Comparison of ENCODE assay signal across 8 mouse cellular contexts in the genomic region with DNA sequence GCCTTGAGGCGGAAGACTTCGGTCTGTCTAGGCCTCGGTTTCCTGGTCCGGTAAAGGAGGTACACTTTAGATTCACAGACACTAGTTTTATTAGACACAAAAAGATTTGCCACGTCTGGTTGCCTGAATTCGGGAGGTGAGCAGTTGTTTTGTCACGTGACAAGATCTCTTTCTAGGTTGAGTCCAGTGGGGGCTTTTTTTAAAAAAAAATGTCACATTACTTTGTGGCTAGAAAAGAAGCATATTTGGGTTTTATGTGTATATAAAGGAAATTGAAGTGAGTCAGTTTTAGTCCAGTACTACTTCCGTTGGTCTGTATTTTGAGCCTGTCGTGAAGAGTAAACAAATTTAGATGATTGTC. TPM values are rescaled to one million over a fixed set of nuclear protein-coding genes. Genes with fewer than 3 reads are reported as not detected.
DNase-seq lines count a peak whose midpoint lies in the region; ATAC-seq and TF ChIP-seq lines count a peak whose summit lies in the region.

No protein-coding gene starts in this region.

- H3K36me3 ChIP-seq in liver, adult 2 months (ENCODE audit: control insufficient read depth, insufficient read depth, low read length), result no peaks in the 10 kb centered on the region
- H3K36me3 ChIP-seq in embryonic facial prominence, embryonic 13.5 days, result peaks cover 16% of the 10 kb centered on the region; the same call in 1 of the 2 replicates
- H3K36me3 ChIP-seq in intestine, embryonic 16.5 days (ENCODE audit: control insufficient read depth, insufficient read depth, low read length), result no peaks in the 10 kb centered on the region
- H3K36me3 ChIP-seq in neural tube, embryonic 14.5 days (ENCODE audit: control insufficient read depth, insufficient read depth, low read length), result no peaks in the 10 kb centered on the region

- H3K4me1 ChIP-seq in liver, adult 2 months (ENCODE audit: control insufficient read depth, insufficient read depth, low read length), result peaks cover 1% of the 10 kb centered on the region; the same call in 1 of the 2 replicates
- H3K4me1 ChIP-seq in embryonic facial prominence, embryonic 13.5 days, result no peaks in the 10 kb centered on the region
- H3K4me1 ChIP-seq in intestine, embryonic 16.5 days (ENCODE audit: control insufficient read depth, insufficient read depth, low read length), result no peaks in the 10 kb centered on the region
- H3K4me1 ChIP-seq in neural tube, embryonic 14.5 days (ENCODE audit: control insufficient read depth, insufficient read depth, low read length), result peaks cover 4% of the 10 kb centered on the region; the same call in 1 of the 2 replicates

- WGBS in liver, adult 2 months, result 0% methylated on average over 9 of the region's 9 CpGs
- WGBS in embryonic facial prominence, embryonic 13.5 days, result 1% methylated on average over 9 of the region's 9 CpGs
- under 1% methylated on average over 9 of the region's 9 CpGs for WGBS in intestine, embryonic 16.5 days
- WGBS in neural tube, embryonic 14.5 days, result 2% methylated on average over 9 of the region's 9 CpGs

- H3K79me2 ChIP-seq in liver, adult 2 months (ENCODE audit: control insufficient read depth, insufficient read depth, low read length), result no peaks in the 10 kb centered on the region; the same call in 1 of the 2 replicates

- TF ChIP-seq POLR2A in liver, adult 2 months (IDR thresholded peaks at IDR 0.05; ENCODE audit: extremely low read depth, insufficient read depth, low read length), result no peak

- TF ChIP-seq CTCF in liver, adult 2 months (IDR thresholded peaks at IDR 0.05; ENCODE audit: low read depth, low read length), result no peak

- H3K27ac ChIP-seq in liver, adult 2 months (replicated peaks; ENCODE audit: insufficient read depth, low read depth, low read length), result no peak overlapping the region
- peak overlapping the region; percentile 76 for H3K27ac ChIP-seq in embryonic facial prominence, embryonic 13.5 days
- H3K27ac ChIP-seq in intestine, embryonic 16.5 days (ENCODE audit: low read length), result peak overlapping the region; percentile 78
- no peak overlapping the region for H3K27ac ChIP-seq in neural tube, embryonic 14.5 days (ENCODE audit: low read depth, low read length)

- no peak for DNase-seq in liver, adult 2 months (ENCODE audit: extremely low read depth, low read depth, low spot score)
- DNase-seq in liver, result no peak
- no peak for DNase-seq in thymus, postnatal 10 days (ENCODE audit: low spot score in 2 of 2)
- no peak for DNase-seq in cerebellum, adult 18-20 months
- DNase-seq in layer of hippocampus, adult 18-20 months (ENCODE audit: low spot score in 2 of 2), result no peak

- no peaks in the 10 kb centered on the region for H3K9me3 ChIP-seq in embryonic facial prominence, embryonic 13.5 days
- no peaks in the 10 kb centered on the region for H3K9me3 ChIP-seq in intestine, embryonic 16.5 days (ENCODE audit: control insufficient read depth, low read length)
- no peaks in the 10 kb centered on the region for H3K9me3 ChIP-seq in neural tube, embryonic 14.5 days (ENCODE audit: control insufficient read depth, low read length)

- H3K4me3 ChIP-seq in liver, adult 2 months (ENCODE audit: insufficient read depth, low read depth, low read length), result peak overlapping the region; percentile 65
- peak overlapping the region; percentile 83 for H3K4me3 ChIP-seq in embryonic facial prominence, embryonic 13.5 days
- H3K4me3 ChIP-seq in intestine, embryonic 16.5 days (ENCODE audit: low read length), result peak overlapping the region; percentile 97
- H3K4me3 ChIP-seq in neural tube, embryonic 14.5 days (ENCODE audit: low read depth, low read length), result peak overlapping the region; percentile 76

- H3K4me2 ChIP-seq in embryonic facial prominence, embryonic 13.5 days, result peak overlapping the region; percentile 67
- H3K4me2 ChIP-seq in intestine, embryonic 16.5 days (ENCODE audit: low read depth, low read length), result peak overlapping the region; percentile 52
- peak overlapping the region; percentile 49 for H3K4me2 ChIP-seq in neural tube, embryonic 14.5 days (ENCODE audit: low read depth, low read length)

- no peak for ATAC-seq in embryonic facial prominence, embryonic 13.5 days (ENCODE audit: insufficient number of reproducible peaks, insufficient read depth, low FRiP score, low TSS enrichment, low read depth)
- ATAC-seq in intestine, embryonic 16.5 days, result no peak
- no peak for ATAC-seq in neural tube, embryonic 14.5 days (ENCODE audit: low read depth)

- H3K9ac ChIP-seq in liver, adult 2 months (ENCODE audit: low read depth, low read length), result peak overlapping the region; percentile 66
- H3K9ac ChIP-seq in embryonic facial prominence, embryonic 13.5 days, result peak overlapping the region; percentile 79
- H3K9ac ChIP-seq in intestine, embryonic 16.5 days (ENCODE audit: low read depth, low read length), result peak overlapping the region; percentile 76
- peak overlapping the region; percentile 60 for H3K9ac ChIP-seq in neural tube, embryonic 14.5 days (replicated peaks; ENCODE audit: low read depth, low read length)

- H3K27me3 ChIP-seq in liver, adult 2 months (ENCODE audit: control insufficient read depth, insufficient read depth, low read length), result no peaks in the 10 kb centered on the region
- H3K27me3 ChIP-seq in embryonic facial prominence, embryonic 13.5 days, result no peaks in the 10 kb centered on the region
- no peaks in the 10 kb centered on the region for H3K27me3 ChIP-seq in intestine, embryonic 16.5 days (replicated peaks; ENCODE audit: control insufficient read depth, insufficient read depth, low read length)
- no peaks in the 10 kb centered on the region for H3K27me3 ChIP-seq in neural tube, embryonic 14.5 days (ENCODE audit: control insufficient read depth, insufficient read depth, low read length)

RNA-seq across cellular contexts. Expression of a gene that starts 0.4 kb away (rescaled TPM):
- total RNA-seq in liver, adult 2 months (2014; rRNA removed), result 0.65 and 0.94 TPM in 2 replicates
- polyA plus RNA-seq in liver, adult 2 months (2012; rRNA removed), result not detected in 2 replicates
- 72.5 and 78.7 TPM in 2 replicates for polyA plus RNA-seq in embryonic facial prominence, embryonic 13.5 days (2015; fragmentation: Nextera tagmentation; extraction: Ambion mirVana)
- polyA plus RNA-seq in intestine, embryonic 16.5 days (2015; fragmentation: Nextera tagmentation; extraction: Ambion mirVana), result 40.8 and 48.4 TPM in 2 replicates
- polyA plus RNA-seq in neural tube, embryonic 14.5 days (2014; fragmentation: Nextera tagmentation; extraction: Ambion mirVana), result 4.1 and 8.4 TPM in 2 replicates
- total RNA-seq in layer of hippocampus, adult 18-20 months (2021), result 1 to 10 TPM in 1 of 2 experiments, under 1 TPM in 1; 0.59 to 1.3 TPM

RNA-seq across cellular contexts. Expression of a gene that starts 43.3 kb away (rescaled TPM):
- total RNA-seq in liver, adult 2 months (2014; rRNA removed), result 196 and 259 TPM in 2 replicates
- polyA plus RNA-seq in liver, adult 2 months (2012; rRNA removed), result 14.1 and 18.8 TPM in 2 replicates
- 7.5 and 7.6 TPM in 2 replicates for polyA plus RNA-seq in embryonic facial prominence, embryonic 13.5 days (2015; fragmentation: Nextera tagmentation; extraction: Ambion mirVana)
- polyA plus RNA-seq in intestine, embryonic 16.5 days (2015; fragmentation: Nextera tagmentation; extraction: Ambion mirVana), result 6.7 and 7.9 TPM in 2 replicates
- 12.8 and 14.1 TPM in 2 replicates for polyA plus RNA-seq in neural tube, embryonic 14.5 days (2014; fragmentation: Nextera tagmentation; extraction: Ambion mirVana)
- 10 to 100 TPM; 19.2 to 19.7 TPM for total RNA-seq in layer of hippocampus, adult 18-20 months (2021)

Comparison
In these comparisons a context has a peak if more than half of its experiments do, and no peak if none do; other contexts are left out.
1. H3K27ac ChIP-seq: peak in embryonic facial prominence, embryonic 13.5 days (single experiment) and intestine, embryonic 16.5 days (single experiment); none in liver, adult 2 months (single experiment) and neural tube, embryonic 14.5 days (single experiment).
2. Peak in every context shown above with its lines, with median percentiles within 50 percentile points of each other: H3K4me3 ChIP-seq, H3K9ac ChIP-seq and H3K4me2 ChIP-seq.